Mouse (Mus musculus) ovary, postnatal 36 days (tissue): ENCODE data around the gene Bivm.

Experiments used
- DNase-seq: peaks from one replicate; pipeline ENCODE4 v3.0.0; 2022; ENCODE audit warnings: low spot score, mixed read lengths

The Bivm gene

GRCm38 (mm10) chr1:44118239-44119054, at the start of gene Bivm, which contains the start of gene Kdelc1:
Gene Bivm (plus strand): TSS chr1:44118957.
Gene Kdelc1 (minus strand): TSS chr1:44118808.
- peak; percentile 81 for DNase-seq

- DNase-seq, result peak; percentile 14
These were observed 17.1 kb upstream of the Bivm start for GRCm38 (mm10) chr1:44101448-44102225.

DNA sequence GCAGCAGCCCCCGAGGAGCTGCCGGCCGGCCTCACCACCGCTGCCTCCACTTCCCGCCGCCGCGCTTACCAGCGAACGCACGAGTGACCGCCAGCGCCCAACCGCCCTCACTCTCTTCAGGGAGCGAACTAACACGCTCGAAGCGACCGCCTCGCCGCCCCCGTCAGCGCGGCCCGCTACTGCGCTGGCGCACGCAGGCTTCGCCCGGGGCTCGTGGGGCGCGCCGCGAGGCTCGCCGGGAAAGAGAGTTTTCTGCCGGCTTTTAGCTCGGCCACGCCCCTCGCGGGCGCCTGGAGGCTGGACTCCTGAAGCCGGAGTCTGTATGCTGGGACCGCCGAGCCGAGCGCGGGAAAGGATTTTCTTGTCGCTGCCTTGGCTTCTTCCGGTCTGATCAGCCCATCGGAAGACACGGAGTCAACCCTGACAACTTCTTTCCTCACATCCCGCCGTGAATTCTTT, 16.5 kb upstream of the Bivm start, which contains the start of gene Tex30:
Tex30 (minus strand) TSS at position 183 of the 459 bp plus-strand sequence.
- peak; percentile 95 for DNase-seq

DNA sequence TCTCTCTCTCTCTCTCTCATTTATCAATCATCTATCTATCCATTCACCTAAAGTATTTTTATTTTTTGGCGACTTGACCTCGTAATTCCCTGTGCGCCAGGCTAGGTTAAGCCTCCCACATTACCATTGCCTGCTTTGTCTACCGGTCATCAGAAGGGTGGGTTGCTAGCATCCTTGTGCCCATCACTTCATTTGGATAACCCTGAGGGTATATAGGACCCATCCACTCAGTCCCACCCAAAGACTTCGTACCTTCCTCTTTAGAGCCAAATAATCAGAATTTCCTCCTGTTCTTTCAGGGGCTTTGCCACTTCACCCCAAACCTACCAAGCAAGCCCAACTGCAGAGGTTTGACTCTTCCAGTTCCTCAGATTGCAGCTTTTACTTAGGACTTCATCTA, 15.8 kb upstream of the Bivm start:
- no peak for DNase-seq

DNA sequence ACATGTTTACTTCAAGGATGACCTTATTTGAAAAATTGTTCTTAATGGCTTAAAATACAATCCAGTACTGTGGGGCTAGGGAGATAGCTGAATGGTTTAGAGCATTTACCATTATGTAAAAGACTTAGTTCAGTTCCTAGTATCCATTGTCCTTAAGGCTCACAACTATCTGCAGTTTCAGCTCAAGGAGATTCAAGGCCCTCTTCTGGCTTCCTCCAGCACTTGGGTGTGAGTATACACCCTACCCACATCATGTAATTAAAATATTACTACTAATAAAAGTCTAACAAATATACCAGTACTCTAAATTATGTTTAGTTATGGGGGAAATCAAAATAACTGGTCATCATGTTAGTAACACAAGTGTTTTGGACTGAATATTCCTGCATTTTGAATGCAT, 1.2 kb upstream of the Bivm start:
- DNase-seq, result no peak

DNA sequence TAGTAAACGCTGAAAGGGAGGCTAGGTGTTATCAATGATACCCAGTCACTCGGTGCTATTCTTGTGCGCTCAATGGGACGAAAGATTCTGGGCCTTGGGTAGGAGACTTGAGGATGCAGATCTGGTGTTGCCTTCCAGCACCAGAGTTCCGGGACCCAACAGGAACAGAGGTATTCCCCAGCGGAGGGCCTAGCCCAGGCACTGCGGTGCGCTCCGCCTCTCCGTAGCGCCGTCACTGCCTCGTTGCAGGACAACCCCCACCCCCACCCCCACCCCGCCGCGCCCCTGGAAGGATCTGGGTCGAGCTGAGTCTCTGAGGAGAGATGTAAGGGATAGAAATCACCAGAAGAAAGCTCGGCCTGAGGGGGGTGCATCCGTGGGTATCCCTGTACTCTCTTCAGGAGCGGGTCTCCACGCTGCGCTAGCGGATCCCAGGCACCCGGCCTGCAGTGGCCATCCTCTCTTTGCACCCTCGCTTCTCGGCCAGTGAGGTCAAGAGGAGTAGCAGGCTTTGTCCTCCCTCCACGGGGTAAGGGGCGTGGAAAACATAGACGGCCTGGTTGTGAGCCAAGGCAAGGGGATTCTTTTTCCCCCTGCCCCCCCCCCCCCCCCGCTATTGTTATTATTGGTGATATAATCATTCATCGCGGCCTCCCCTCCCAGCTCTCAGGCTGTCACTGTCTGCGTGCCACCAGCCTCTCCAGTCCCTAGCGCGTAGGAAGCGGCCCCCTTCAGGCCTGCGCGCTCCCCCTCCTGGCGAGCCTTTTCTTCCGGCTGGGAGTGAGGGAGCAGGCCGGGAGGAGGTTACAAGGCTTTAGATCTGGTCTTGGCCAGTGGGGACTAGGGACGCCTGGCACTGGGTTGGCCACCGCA, 680 bp downstream of the Bivm start:
- DNase-seq, result peak; percentile 84

- no peak for DNase-seq
These were observed 1.3 kb downstream of the Bivm start for GRCm38 (mm10) chr1:44120074-44120406.

GRCm38 (mm10) chr1:44122256-44122655, 3.5 kb downstream of the Bivm start:
- DNase-seq, result no peak

GRCm38 (mm10) chr1:44125590-44125989, 6.8 kb downstream of the Bivm start:
- no peak for DNase-seq

- no peak for DNase-seq
These were observed 11.3 kb downstream of the Bivm start for GRCm38 (mm10) chr1:44129929-44130581.

DNA sequence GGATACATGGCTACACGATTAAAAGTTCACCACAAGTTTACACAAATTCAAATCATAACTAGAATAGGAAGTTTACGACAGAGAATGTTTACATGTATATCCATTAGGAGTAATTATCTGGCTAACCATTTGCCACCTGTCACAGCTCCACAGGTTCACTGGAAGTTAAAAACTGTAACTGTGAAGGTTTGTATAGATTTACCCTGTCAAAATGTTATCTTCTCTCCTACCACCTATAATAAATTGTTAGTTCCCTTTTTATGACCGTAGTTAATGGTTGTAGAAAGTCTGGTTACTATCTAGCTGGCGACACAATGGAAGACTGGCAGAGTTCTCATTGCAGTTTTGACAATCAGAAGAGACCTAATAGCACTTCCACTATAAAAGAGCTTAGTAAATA, 21.5 kb downstream of the Bivm start:
- no peak for DNase-seq

GRCm38 (mm10) chr1:44142747-44143146, 24.0 kb downstream of the Bivm start:
- DNase-seq, result no peak

- DNase-seq, result peak; percentile 80
These were observed 29.0 kb downstream of the Bivm start, which contains the start of gene Ercc5 for GRCm38 (mm10) chr1:44147563-44148381. Gene Ercc5 (plus strand): TSS chr1:44147744.

- DNase-seq, result no peak
These were observed 29.9 kb downstream of the Bivm start for GRCm38 (mm10) chr1:44148706-44149105.

DNA sequence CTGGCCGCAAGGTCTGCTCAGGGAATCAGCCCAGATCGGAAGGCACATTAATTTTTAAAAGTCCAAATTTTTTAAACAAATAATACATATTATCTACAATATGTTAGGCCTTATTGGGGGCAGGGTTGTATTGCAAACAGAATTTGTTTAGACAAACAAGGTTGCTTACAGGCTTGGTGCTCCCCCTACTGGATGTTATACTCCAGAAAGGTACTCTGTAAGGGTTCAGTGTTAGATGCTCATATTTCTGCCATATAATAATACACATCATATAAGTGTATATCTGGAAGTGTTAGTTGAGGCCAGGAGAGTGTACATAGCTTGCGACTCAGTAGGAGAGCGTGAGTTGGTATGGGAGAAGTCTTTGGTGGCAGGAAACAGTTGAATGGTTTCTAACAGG, 36.5 kb downstream of the Bivm start:
- DNase-seq, result no peak

DNA sequence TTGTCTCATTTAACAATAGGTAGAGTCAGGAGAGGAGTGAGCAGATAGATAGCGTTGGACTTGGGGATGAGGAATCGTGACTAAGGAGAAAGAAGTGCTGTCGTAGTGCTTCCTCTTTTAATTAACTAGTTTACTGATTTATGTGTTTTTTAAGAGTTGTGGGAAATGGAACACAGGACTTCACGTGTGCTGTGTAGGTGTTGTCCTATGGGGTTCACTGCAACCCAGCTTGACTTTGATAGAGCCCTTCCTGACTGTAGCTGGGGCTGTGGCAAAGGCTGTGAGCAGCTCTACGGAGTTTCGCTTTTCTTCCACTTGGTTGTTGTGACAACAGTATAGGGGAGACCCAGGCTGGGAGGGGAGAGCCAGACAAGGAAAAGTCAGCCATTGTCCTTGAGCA, 39.6 kb downstream of the Bivm start:
- no peak for DNase-seq

GRCm38 (mm10) chr1:44161818-44162217, 43.1 kb downstream of the Bivm start:
- DNase-seq, result no peak

GRCm38 (mm10) chr1:44162389-44162788, 43.6 kb downstream of the Bivm start:
- DNase-seq, result no peak

- no peak for DNase-seq
These were observed 49.2 kb downstream of the Bivm start for GRCm38 (mm10) chr1:44167859-44168383.

DNA sequence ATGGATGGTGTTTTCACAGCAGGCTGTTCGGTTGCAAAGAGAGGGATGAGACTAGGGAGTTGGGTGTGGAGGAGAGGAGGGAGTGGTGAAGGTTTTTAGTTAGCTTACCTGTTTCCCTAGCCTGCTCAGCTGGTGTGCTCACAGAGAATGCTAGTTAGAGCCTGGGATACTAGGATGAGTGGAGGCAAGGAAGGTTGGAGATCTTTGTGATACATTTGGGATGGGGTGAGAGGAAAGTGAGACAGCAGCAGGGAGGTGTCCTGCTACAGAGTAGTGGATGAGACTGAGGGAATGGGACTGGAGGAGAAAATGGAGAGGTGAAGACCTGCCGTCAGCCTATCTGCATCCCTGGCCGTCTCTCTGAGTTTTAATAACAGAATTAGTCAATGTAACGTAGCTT, 53.9 kb downstream of the Bivm start:
- no peak for DNase-seq
